Mouse (Mus musculus) liver, embryonic 12.5 days (tissue): ENCODE data around the gene Stambp. TPM values are rescaled to one million over a fixed set of nuclear protein-coding genes. Genes with fewer than 3 reads are reported as not detected.

Source experiments
- ATAC-seq: fragments of 200-750 bp; cut with Nextera tagmentation; 2 replicates; pipeline ENCODE4 v1.8.0; 2017; ENCODE audit warnings: moderate number of reproducible peaks, mild to moderate bottlenecking, moderate library complexity
- H3K27ac ChIP-seq: fragments of 300-500 bp; sonication (generic); 2 replicates; pipeline ENCODE4 v1.5.1; 2016; ENCODE audit warnings: mild to moderate bottlenecking
- H3K27me3 ChIP-seq: fragments of 300-500 bp; sonication (generic); replicated peaks from 2 replicates; pipeline ENCODE4 v1.6.1; 2016; ENCODE audit warnings: mild to moderate bottlenecking, moderate library complexity
- H3K36me3 ChIP-seq: fragments of 300-500 bp; sonication (generic); 2 replicates; pipeline ENCODE4 v1.6.1; 2016; ENCODE audit warnings: mild to moderate bottlenecking, moderate library complexity
- H3K4me1 ChIP-seq: fragments of 300-500 bp; sonication (generic); 2 replicates; pipeline ENCODE4 v1.6.1; 2016
- H3K4me2 ChIP-seq: fragments of 300-500 bp; sonication (generic); 2 replicates; pipeline ENCODE4 v1.6.1; 2016; ENCODE audit warnings: mild to moderate bottlenecking, moderate library complexity
- H3K4me3 ChIP-seq: fragments of 300-500 bp; sonication (generic); 2 replicates; pipeline ENCODE4 v1.5.1; 2016; ENCODE audit warnings: mild to moderate bottlenecking, moderate library complexity
- H3K9ac ChIP-seq: fragments of 300-500 bp; sonication (generic); 2 replicates; pipeline ENCODE4 v1.6.1; 2016; ENCODE audit warnings: mild to moderate bottlenecking, moderate library complexity
- H3K9me3 ChIP-seq: fragments of 300-500 bp; sonication (generic); replicated peaks from 2 replicates; pipeline ENCODE4 v1.6.1; 2016; ENCODE audit warnings: mild to moderate bottlenecking, moderate library complexity
- WGBS: fragments of 180-500 bp; shearing (Covaris S2); methylation state at CpG from one replicate; pipeline ENCODE4 v1.1.7; 2016; ENCODE audit not compliant: insufficient replicate concordance; 5-methylcytosine and 5-hydroxymethylcytosine counted together
- polyA plus RNA-seq: library from polyadenylated mRNA; unstranded; fragments of >200 nt; fragmentation: Nextera tagmentation; extraction: Ambion mirVana; gene quantifications from 2 replicates; pipeline ENCODE4 v1.2.1, GENCODE M21; 2016

The Stambp gene
- polyA plus RNA-seq, 1 experiment from 2014 or later = 11.7 TPM

- 76% methylated on average over 5 of the region's 5 CpGs for WGBS
Observed at GRCm38 (mm10) chr6:83548346-83548745, 24.2 kb downstream of the Stambp start.

DNA sequence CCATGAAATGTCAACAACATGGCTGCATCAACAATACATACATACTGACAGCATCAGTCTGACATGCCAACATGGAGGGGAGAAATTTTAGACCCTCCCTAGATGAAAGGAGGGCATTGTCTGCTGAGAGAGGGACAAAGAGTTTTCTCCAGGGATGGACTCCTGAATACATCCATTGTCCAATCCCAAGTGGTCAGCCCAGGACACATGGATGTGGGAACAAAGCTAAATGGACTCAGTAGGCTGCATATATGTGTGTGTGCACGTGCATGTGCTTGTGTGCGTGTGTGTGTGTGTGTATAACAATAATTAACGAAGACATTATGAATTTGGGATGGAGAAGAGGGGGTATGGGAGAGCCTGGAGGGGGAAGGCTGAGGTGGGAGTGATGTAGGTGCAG is 26.8 kb downstream of the Stambp start:
- H3K9ac ChIP-seq = no peak overlapping the region
- no peak overlapping the region for H3K4me2 ChIP-seq
- no peaks in the 10 kb centered on the region for H3K4me1 ChIP-seq
- no peak for ATAC-seq
- peaks cover 26% of the 10 kb centered on the region for H3K36me3 ChIP-seq
- no peak overlapping the region for H3K27ac ChIP-seq
- no peak overlapping the region for H3K4me3 ChIP-seq
- H3K27me3 ChIP-seq = no peaks in the 10 kb centered on the region
- WGBS = 73% methylated on average over 3 of the region's 3 CpGs
- H3K9me3 ChIP-seq = no peaks in the 10 kb centered on the region

More at GRCm38 (mm10) chr6:83548346-83548745, 24.2 kb downstream of the Stambp start:
- H3K27me3 ChIP-seq = no peaks in the 10 kb centered on the region
- H3K9me3 ChIP-seq = no peaks in the 10 kb centered on the region
- no peak overlapping the region for H3K27ac ChIP-seq
- no peaks in the 10 kb centered on the region for H3K4me1 ChIP-seq
- H3K4me3 ChIP-seq = no peak overlapping the region
- peaks cover 33% of the 10 kb centered on the region for H3K36me3 ChIP-seq
- H3K9ac ChIP-seq = no peak overlapping the region
- no peak for ATAC-seq
- H3K4me2 ChIP-seq = no peak overlapping the region

GRCm38 (mm10) chr6:83541756-83542456 is 30.6 kb downstream of the Stambp start:
- no peak overlapping the region for H3K4me2 ChIP-seq
- H3K27me3 ChIP-seq = no peaks in the 10 kb centered on the region
- H3K9me3 ChIP-seq = no peaks in the 10 kb centered on the region
- no peak overlapping the region for H3K4me3 ChIP-seq
- 65% methylated on average over 11 of the region's 11 CpGs for WGBS
- no peak for ATAC-seq
- H3K36me3 ChIP-seq = peaks cover 18% of the 10 kb centered on the region
- no peaks in the 10 kb centered on the region for H3K4me1 ChIP-seq
- no peak overlapping the region for H3K27ac ChIP-seq
- no peak overlapping the region for H3K9ac ChIP-seq

DNA sequence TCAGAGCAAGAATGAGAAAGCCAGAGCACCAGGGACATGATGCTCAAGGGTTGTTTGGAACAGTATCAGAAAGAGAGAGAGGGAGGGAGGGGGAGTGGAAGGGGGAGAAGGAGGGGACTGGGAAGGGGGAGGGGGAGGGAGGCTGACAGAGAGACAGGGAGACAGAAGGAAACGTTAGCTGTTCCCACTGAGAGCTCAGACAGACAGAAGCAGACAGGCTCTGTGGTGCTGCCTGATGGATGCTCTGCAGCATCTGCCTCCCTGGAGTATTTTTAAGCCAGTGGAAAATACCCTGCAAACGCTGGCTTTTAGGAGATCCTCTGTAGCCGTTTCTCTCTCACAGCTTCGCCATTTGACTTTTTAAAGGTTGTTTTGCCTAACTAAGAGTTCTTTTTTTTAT is 32.5 kb downstream of the Stambp start:
- Histone ChIP-seq H3K27me3 (no peaks in the 10 kb centered on the region), H3K4me3 (no peak overlapping the region), H3K4me1 (no peaks in the 10 kb centered on the region), H3K36me3 (peaks cover 5% of the 10 kb centered on the region), H3K27ac (no peak overlapping the region), H3K4me2 (no peak overlapping the region), H3K9ac (no peak overlapping the region), H3K9me3 (no peaks in the 10 kb centered on the region)
- no peak for ATAC-seq
- WGBS = 51% methylated on average over 4 of the region's 4 CpGs

DNA sequence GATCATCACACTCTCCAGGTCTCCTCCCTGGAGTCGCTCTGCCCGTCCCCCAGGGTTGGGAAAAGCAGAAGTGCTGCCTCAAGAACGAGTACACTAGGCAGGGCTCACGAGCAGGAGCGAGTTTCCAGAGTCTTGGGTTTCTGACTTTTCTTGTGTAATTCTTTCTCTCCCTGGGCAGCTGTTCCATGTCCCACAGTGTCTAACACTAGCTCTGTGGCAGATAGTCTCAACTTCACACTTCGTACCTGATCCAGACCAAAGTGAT is 35.8 kb downstream of the Stambp start:
- Histone ChIP-seq H3K9me3 (no peaks in the 10 kb centered on the region), H3K27ac (no peak overlapping the region), H3K4me2 (no peak overlapping the region), H3K9ac (no peak overlapping the region), H3K36me3 (no peaks in the 10 kb centered on the region), H3K4me3 (no peak overlapping the region), H3K4me1 (no peaks in the 10 kb centered on the region), H3K27me3 (0 out of 2 replicates have a peak, but pooled peaks cover 7% of the 10 kb centered on the region)
- 23% methylated on average over 6 of the region's 6 CpGs for WGBS
- ATAC-seq = no peak

GRCm38 (mm10) chr6:83536028-83536794 is 36.3 kb downstream of the Stambp start, which contains the start of gene Actg2:
Gene Actg2, minus strand, starts transcription at chr6:83536265.
- H3K4me1 ChIP-seq = no peaks in the 10 kb centered on the region
- no peaks in the 10 kb centered on the region for H3K36me3 ChIP-seq
- H3K4me3 ChIP-seq = no peak within 1 kb of the TSS
- H3K27ac ChIP-seq = no peak within 1 kb of the TSS
- H3K9me3 ChIP-seq = no peaks in the 10 kb centered on the region
- H3K4me2 ChIP-seq = no peak within 1 kb of the TSS
- no peak for ATAC-seq
- 54% methylated on average over 12 of the region's 12 CpGs for WGBS
- H3K27me3 ChIP-seq = 0 out of 2 replicates have a peak, but pooled peaks cover 8% of the 10 kb centered on the region
- H3K9ac ChIP-seq = no peak within 1 kb of the TSS

DNA sequence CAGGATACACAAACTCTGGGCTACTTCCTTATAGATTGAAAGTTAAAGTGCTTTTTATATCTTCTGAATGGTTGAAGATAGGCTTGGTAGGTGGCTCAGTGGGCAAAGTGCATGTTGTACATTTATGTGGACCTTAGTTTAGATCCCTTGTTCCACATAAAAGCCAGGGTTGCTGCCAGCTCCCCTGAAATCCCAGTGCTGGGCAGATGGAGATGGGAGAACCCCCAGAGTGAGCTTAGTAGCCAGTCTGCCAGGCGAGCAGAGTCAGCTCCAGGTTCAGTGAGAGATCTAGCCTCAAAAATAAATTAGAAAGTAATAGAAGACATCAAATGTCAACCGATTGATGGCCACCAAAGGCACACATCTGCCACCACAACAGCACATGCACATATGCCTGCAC is 39.9 kb downstream of the Stambp start:
- Histone ChIP-seq H3K4me2 (no peak overlapping the region), H3K36me3 (no peaks in the 10 kb centered on the region), H3K27ac (no peak overlapping the region), H3K9me3 (no peaks in the 10 kb centered on the region), H3K27me3 (peaks cover 19% of the 10 kb centered on the region; the same call in 1 of the 2 replicates), H3K4me3 (no peak overlapping the region), H3K4me1 (no peaks in the 10 kb centered on the region), H3K9ac (no peak overlapping the region)
- WGBS = 61% methylated on average over 2 of the region's 2 CpGs
- no peak for ATAC-seq

DNA sequence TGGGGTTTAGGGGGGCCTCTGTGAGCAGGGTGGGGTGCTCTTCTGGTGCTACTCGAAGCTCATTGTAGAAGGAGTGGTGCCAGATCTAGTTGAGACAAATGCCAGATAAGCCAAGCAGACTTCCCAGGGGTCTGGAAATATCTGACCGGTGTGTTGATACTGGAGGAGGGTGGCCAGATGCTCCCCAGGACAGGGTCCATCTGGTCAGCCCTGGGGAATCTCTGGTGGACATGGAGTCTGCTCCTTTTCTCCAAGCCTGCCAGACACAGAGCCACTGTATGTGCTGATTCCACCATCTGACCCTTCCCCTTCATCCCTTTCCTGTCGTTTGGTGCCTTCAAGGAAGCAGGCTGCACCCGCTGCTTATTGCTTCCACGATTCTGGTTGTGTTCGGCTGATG is 49.3 kb downstream of the Stambp start:
- Histone ChIP-seq H3K27me3 (no peaks in the 10 kb centered on the region; the same call in 1 of the 2 replicates), H3K9me3 (no peaks in the 10 kb centered on the region), H3K4me2 (peak overlapping the region; percentile 21), H3K27ac (no peak overlapping the region), H3K4me3 (no peak overlapping the region), H3K9ac (no peak overlapping the region), H3K4me1 (peaks cover 16% of the 10 kb centered on the region), H3K36me3 (no peaks in the 10 kb centered on the region)
- 34% methylated on average over 6 of the region's 6 CpGs for WGBS
- ATAC-seq = no peak

- H3K27ac ChIP-seq = no peak overlapping the region
- no peaks in the 10 kb centered on the region for H3K36me3 ChIP-seq
- no peak overlapping the region for H3K4me2 ChIP-seq
- no peak overlapping the region for H3K9ac ChIP-seq
- peaks cover 16% of the 10 kb centered on the region for H3K4me1 ChIP-seq
- H3K4me3 ChIP-seq = no peak overlapping the region
- 35% methylated on average over 6 of the region's 6 CpGs for WGBS
- H3K27me3 ChIP-seq = no peaks in the 10 kb centered on the region; the same call in 1 of the 2 replicates
- H3K9me3 ChIP-seq = no peaks in the 10 kb centered on the region
- no peak for ATAC-seq
Observed at GRCm38 (mm10) chr6:83521784-83522183, 50.7 kb downstream of the Stambp start.

- Histone ChIP-seq H3K27me3 (no peaks in the 10 kb centered on the region; the same call in 1 of the 2 replicates), H3K4me2 (no peak overlapping the region), H3K4me3 (no peak overlapping the region), H3K4me1 (peaks cover 11% of the 10 kb centered on the region), H3K27ac (no peak overlapping the region), H3K9ac (no peak overlapping the region), H3K36me3 (no peaks in the 10 kb centered on the region), H3K9me3 (no peaks in the 10 kb centered on the region)
- WGBS = 59% methylated on average over 3 of the region's 3 CpGs
- no peak for ATAC-seq
Observed at GRCm38 (mm10) chr6:83518637-83519036, 53.9 kb downstream of the Stambp start.

GRCm38 (mm10) chr6:83515172-83515571 is 57.4 kb downstream of the Stambp start:
- no peak overlapping the region for H3K4me3 ChIP-seq
- WGBS = 63% methylated on average over 3 of the region's 3 CpGs

GRCm38 (mm10) chr6:83512495-83512894 is 60.0 kb downstream of the Stambp start:
- Histone ChIP-seq H3K4me3 (no peak overlapping the region), H3K9me3 (no peaks in the 10 kb centered on the region), H3K36me3 (no peaks in the 10 kb centered on the region), H3K4me2 (no peak overlapping the region), H3K27me3 (no peaks in the 10 kb centered on the region), H3K27ac (no peak overlapping the region), H3K9ac (no peak overlapping the region), H3K4me1 (peaks cover 3% of the 10 kb centered on the region)
- 23% methylated on average over 1 of the region's 1 CpGs for WGBS
- peak; percentile 52; the same call in 1 of the 2 replicates for ATAC-seq

More at GRCm38 (mm10) chr6:83515172-83515571, 57.4 kb downstream of the Stambp start:
- Histone ChIP-seq H3K9me3 (no peaks in the 10 kb centered on the region), H3K9ac (no peak overlapping the region), H3K27ac (no peak overlapping the region), H3K27me3 (no peaks in the 10 kb centered on the region; the same call in 1 of the 2 replicates), H3K4me1 (no peaks in the 10 kb centered on the region), H3K36me3 (no peaks in the 10 kb centered on the region), H3K4me2 (no peak overlapping the region)
- no peak for ATAC-seq
